Mouse (Mus musculus): ENCODE data around the gene Zdhhc21. TPM values are rescaled to one million over a fixed set of nuclear protein-coding genes. Genes with fewer than 3 reads are reported as not detected.
A peak's percentile ranks its signal among the peaks of the same experiment; 100 is the strongest.

The Zdhhc21 gene
- polyA plus RNA-seq, 1 experiment from 2014 or later: 17.9 TPM

- Histone ChIP-seq H3K36me3 (ENCODE audit: control insufficient read depth, insufficient read depth, low read length) (no peaks in the 10 kb centered on the region; the same call in 1 of the 2 replicates), H3K4me2 (ENCODE audit: low read depth, low read length) (no peak overlapping the region), H3K9ac (ENCODE audit: low read length) (no peak overlapping the region), H3K4me1 (replicated peaks; ENCODE audit: control insufficient read depth, insufficient read depth, low read length) (no peaks in the 10 kb centered on the region), H3K27me3 (ENCODE audit: control insufficient read depth, insufficient read depth, low read depth, low read length) (no peaks in the 10 kb centered on the region), H3K4me3 (ENCODE audit: low read length) (no peak overlapping the region), H3K27ac (ENCODE audit: low read length) (no peak overlapping the region), H3K9me3 (ENCODE audit: control insufficient read depth, low read length) (no peaks in the 10 kb centered on the region)
- WGBS: 71% methylated on average over 10 of the region's 10 CpGs
- ATAC-seq (ENCODE audit: low read depth): no peak
Observed at GRCm38 (mm10) chr4:82807811-82808210, 51.9 kb downstream of the Zdhhc21 start.

GRCm38 (mm10) chr4:82806176-82806757 lies 53.5 kb downstream of the Zdhhc21 start:
- Histone ChIP-seq H3K4me3 (ENCODE audit: low read length) (no peak overlapping the region), H3K27me3 (ENCODE audit: control insufficient read depth, insufficient read depth, low read depth, low read length) (no peaks in the 10 kb centered on the region), H3K4me2 (ENCODE audit: low read depth, low read length) (no peak overlapping the region), H3K36me3 (ENCODE audit: control insufficient read depth, insufficient read depth, low read length) (no peaks in the 10 kb centered on the region; the same call in 1 of the 2 replicates), H3K9ac (ENCODE audit: low read length) (no peak overlapping the region), H3K4me1 (replicated peaks; ENCODE audit: control insufficient read depth, insufficient read depth, low read length) (no peaks in the 10 kb centered on the region), H3K9me3 (ENCODE audit: control insufficient read depth, low read length) (no peaks in the 10 kb centered on the region), H3K27ac (ENCODE audit: low read length) (no peak overlapping the region)
- ATAC-seq (ENCODE audit: low read depth): no peak
- WGBS: 87% methylated on average over 10 of the region's 10 CpGs

GRCm38 (mm10) chr4:82804019-82804418 lies 55.7 kb downstream of the Zdhhc21 start:
- H3K4me3 ChIP-seq (ENCODE audit: low read length): no peak overlapping the region
- no peaks in the 10 kb centered on the region for H3K27me3 ChIP-seq (ENCODE audit: control insufficient read depth, insufficient read depth, low read depth, low read length)
- H3K4me1 ChIP-seq (replicated peaks; ENCODE audit: control insufficient read depth, insufficient read depth, low read length): no peaks in the 10 kb centered on the region
- WGBS: 30% methylated on average over 2 of the region's 2 CpGs
- no peaks in the 10 kb centered on the region for H3K36me3 ChIP-seq (ENCODE audit: control insufficient read depth, insufficient read depth, low read length)
- no peak overlapping the region for H3K27ac ChIP-seq (ENCODE audit: low read length)
- no peaks in the 10 kb centered on the region for H3K9me3 ChIP-seq (ENCODE audit: control insufficient read depth, low read length)
- H3K9ac ChIP-seq (ENCODE audit: low read length): no peak overlapping the region
- no peak overlapping the region for H3K4me2 ChIP-seq (ENCODE audit: low read depth, low read length)
- ATAC-seq (ENCODE audit: low read depth): no peak

GRCm38 (mm10) chr4:82793608-82794007 lies 66.2 kb downstream of the Zdhhc21 start:
- H3K9ac ChIP-seq (ENCODE audit: low read length): no peak overlapping the region
- no peak overlapping the region for H3K4me2 ChIP-seq (ENCODE audit: low read depth, low read length)
- H3K4me1 ChIP-seq (replicated peaks; ENCODE audit: control insufficient read depth, insufficient read depth, low read length): no peaks in the 10 kb centered on the region
- H3K36me3 ChIP-seq (ENCODE audit: control insufficient read depth, insufficient read depth, low read length): peaks cover 2% of the 10 kb centered on the region; the same call in 1 of the 2 replicates
- H3K27me3 ChIP-seq (ENCODE audit: control insufficient read depth, insufficient read depth, low read depth, low read length): no peaks in the 10 kb centered on the region
- H3K27ac ChIP-seq (ENCODE audit: low read length): no peak overlapping the region
- 67% methylated on average over 6 of the region's 6 CpGs for WGBS
- peak; percentile 71 for ATAC-seq (ENCODE audit: low read depth)
- H3K4me3 ChIP-seq (ENCODE audit: low read length): no peak overlapping the region
- no peaks in the 10 kb centered on the region for H3K9me3 ChIP-seq (ENCODE audit: control insufficient read depth, low read length)

- 43% methylated on average over 5 of the region's 5 CpGs for WGBS
- Histone ChIP-seq H3K4me1 (replicated peaks; ENCODE audit: control insufficient read depth, insufficient read depth, low read length) (no peaks in the 10 kb centered on the region), H3K9ac (ENCODE audit: low read length) (no peak overlapping the region), H3K27me3 (ENCODE audit: control insufficient read depth, insufficient read depth, low read depth, low read length) (no peaks in the 10 kb centered on the region), H3K4me2 (ENCODE audit: low read depth, low read length) (no peak overlapping the region), H3K27ac (ENCODE audit: low read length) (peak overlapping the region; percentile 42; the same call in 1 of the 2 replicates), H3K4me3 (ENCODE audit: low read length) (no peak overlapping the region), H3K36me3 (ENCODE audit: control insufficient read depth, insufficient read depth, low read length) (peaks cover under 1% of the 10 kb centered on the region; the same call in 1 of the 2 replicates), H3K9me3 (ENCODE audit: control insufficient read depth, low read length) (no peaks in the 10 kb centered on the region)
- peak; percentile 84 for ATAC-seq (ENCODE audit: low read depth)
Observed at GRCm38 (mm10) chr4:82792906-82793580, 66.7 kb downstream of the Zdhhc21 start.

GRCm38 (mm10) chr4:82765513-82766216 lies 94.1 kb downstream of the Zdhhc21 start:
- Histone ChIP-seq H3K4me2 (ENCODE audit: low read depth, low read length) (no peak overlapping the region), H3K9me3 (ENCODE audit: control insufficient read depth, low read length) (no peaks in the 10 kb centered on the region), H3K27ac (ENCODE audit: low read length) (no peak overlapping the region), H3K27me3 (ENCODE audit: control insufficient read depth, insufficient read depth, low read depth, low read length) (no peaks in the 10 kb centered on the region), H3K36me3 (ENCODE audit: control insufficient read depth, insufficient read depth, low read length) (no peaks in the 10 kb centered on the region), H3K4me1 (replicated peaks; ENCODE audit: control insufficient read depth, insufficient read depth, low read length) (peaks cover 20% of the 10 kb centered on the region), H3K9ac (ENCODE audit: low read length) (no peak overlapping the region), H3K4me3 (ENCODE audit: low read length) (no peak overlapping the region)
- 69% methylated on average over 11 of the region's 11 CpGs for WGBS
- ATAC-seq (ENCODE audit: low read depth): no peak

GRCm38 (mm10) chr4:82763586-82763985 lies 96.2 kb downstream of the Zdhhc21 start:
- Histone ChIP-seq H3K4me2 (ENCODE audit: low read depth, low read length) (no peak overlapping the region), H3K27me3 (ENCODE audit: control insufficient read depth, insufficient read depth, low read depth, low read length) (no peaks in the 10 kb centered on the region), H3K4me1 (replicated peaks; ENCODE audit: control insufficient read depth, insufficient read depth, low read length) (peaks cover 23% of the 10 kb centered on the region), H3K9ac (ENCODE audit: low read length) (no peak overlapping the region), H3K4me3 (ENCODE audit: low read length) (no peak overlapping the region), H3K27ac (ENCODE audit: low read length) (no peak overlapping the region; the same call in 1 of the 2 replicates), H3K9me3 (ENCODE audit: control insufficient read depth, low read length) (no peaks in the 10 kb centered on the region), H3K36me3 (ENCODE audit: control insufficient read depth, insufficient read depth, low read length) (no peaks in the 10 kb centered on the region)
- 38% methylated on average over 5 of the region's 5 CpGs for WGBS
- no peak for ATAC-seq (ENCODE audit: low read depth)

GRCm38 (mm10) chr4:82762430-82763119 lies 97.2 kb downstream of the Zdhhc21 start:
- WGBS: 8% methylated on average over 10 of the region's 10 CpGs
- ATAC-seq (ENCODE audit: low read depth): peak; percentile 79
- peak overlapping the region; percentile 19; the same call in 1 of the 2 replicates for H3K4me2 ChIP-seq (ENCODE audit: low read depth, low read length)
- peaks cover 23% of the 10 kb centered on the region for H3K4me1 ChIP-seq (replicated peaks; ENCODE audit: control insufficient read depth, insufficient read depth, low read length)
- H3K9me3 ChIP-seq (ENCODE audit: control insufficient read depth, low read length): no peaks in the 10 kb centered on the region
- peak overlapping the region; percentile 48 for H3K27ac ChIP-seq (ENCODE audit: low read length)
- H3K4me3 ChIP-seq (ENCODE audit: low read length): no peak overlapping the region
- no peaks in the 10 kb centered on the region for H3K27me3 ChIP-seq (ENCODE audit: control insufficient read depth, insufficient read depth, low read depth, low read length)
- no peak overlapping the region for H3K9ac ChIP-seq (ENCODE audit: low read length)
- H3K36me3 ChIP-seq (ENCODE audit: control insufficient read depth, insufficient read depth, low read length): no peaks in the 10 kb centered on the region

- ATAC-seq (ENCODE audit: low read depth): no peak
- no peak overlapping the region for H3K27ac ChIP-seq (ENCODE audit: low read length)
- no peaks in the 10 kb centered on the region for H3K36me3 ChIP-seq (ENCODE audit: control insufficient read depth, insufficient read depth, low read length)
- H3K4me3 ChIP-seq (ENCODE audit: low read length): no peak overlapping the region
- WGBS: 37% methylated on average over 3 of the region's 3 CpGs
- H3K4me2 ChIP-seq (ENCODE audit: low read depth, low read length): no peak overlapping the region
- H3K9me3 ChIP-seq (ENCODE audit: control insufficient read depth, low read length): no peaks in the 10 kb centered on the region
- H3K9ac ChIP-seq (ENCODE audit: low read length): 0 out of 2 replicates have a peak overlapping the region, but pooled peaks have one; percentile 22
- H3K4me1 ChIP-seq (replicated peaks; ENCODE audit: control insufficient read depth, insufficient read depth, low read length): 0 out of 2 replicates have a peak, but pooled peaks cover 3% of the 10 kb centered on the region
- H3K27me3 ChIP-seq (ENCODE audit: control insufficient read depth, insufficient read depth, low read depth, low read length): no peaks in the 10 kb centered on the region
Observed at GRCm38 (mm10) chr4:82756295-82756626, 103.5 kb downstream of the Zdhhc21 start.

Measured in lung, embryonic 16.5 days (tissue).